Mouse (Mus musculus): ENCODE measurements around the gene Gskip.

The Gskip gene

DNA sequence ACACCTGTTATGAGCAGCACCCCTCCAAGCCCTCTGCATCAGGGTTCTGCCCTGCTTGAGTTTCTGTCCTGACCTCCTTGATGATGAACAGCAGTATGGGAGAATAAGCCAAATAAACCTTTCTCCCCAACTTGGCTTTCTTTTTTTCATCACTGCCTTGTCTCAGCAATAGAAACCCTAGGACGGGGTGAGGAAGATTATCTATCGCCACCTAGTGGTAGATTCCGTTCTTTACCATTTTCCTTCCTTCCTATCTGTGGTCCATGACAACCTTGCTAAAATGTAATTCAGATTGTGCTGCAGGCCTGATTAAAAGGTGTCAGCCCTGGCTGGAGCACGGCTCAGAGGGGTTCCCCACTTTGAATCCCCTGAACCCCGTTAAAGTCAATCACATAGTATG, 38.0 kb downstream of the Gskip start:
- no peak for DNase-seq

DNA sequence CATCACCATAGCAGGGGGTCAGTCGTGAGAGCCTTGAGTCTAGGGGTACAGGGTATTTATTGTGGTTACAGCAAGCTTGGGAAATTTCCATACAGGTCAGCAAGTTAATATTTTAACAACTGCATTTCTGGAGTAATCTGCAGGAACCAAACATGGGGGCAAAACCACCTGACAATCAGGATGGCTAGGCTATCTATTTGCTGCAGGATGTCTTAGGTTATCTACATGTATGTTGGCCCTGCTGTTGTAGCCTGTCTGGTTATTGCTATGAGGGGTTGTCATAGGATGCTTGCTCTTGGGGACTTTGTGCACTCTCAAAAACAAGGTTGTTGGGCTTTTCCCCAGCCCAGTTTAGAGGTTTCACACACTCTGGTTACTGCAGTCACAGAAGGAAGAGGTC, 40.0 kb downstream of the Gskip start:
- no peak for DNase-seq

DNA sequence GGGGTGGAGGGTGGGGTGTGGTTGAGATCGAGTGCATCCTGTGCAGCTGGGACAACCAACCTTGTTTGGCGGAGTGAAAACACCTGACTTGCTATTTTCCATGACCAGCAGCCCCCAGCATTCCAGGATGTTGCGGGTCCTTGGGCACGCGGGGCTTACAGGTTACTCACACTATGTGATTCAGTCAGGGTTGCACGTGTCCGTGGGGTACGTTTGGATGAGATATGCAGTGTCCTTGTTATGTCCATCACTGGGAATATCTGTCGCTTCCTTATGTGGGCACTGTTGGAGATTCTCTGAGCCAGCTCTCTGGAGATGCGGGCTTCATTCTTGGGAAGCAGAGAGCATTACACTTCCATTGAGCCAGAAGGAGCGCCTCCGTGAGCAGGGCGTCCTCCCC, 41.1 kb downstream of the Gskip start:
- no peak for DNase-seq

- DNase-seq = no peak
These were observed 42.6 kb downstream of the Gskip start for GRCm38 (mm10) chr12:105727268-105727667.

GRCm38 (mm10) chr12:105727964-105728363, 43.3 kb downstream of the Gskip start:
- no peak for DNase-seq

DNA sequence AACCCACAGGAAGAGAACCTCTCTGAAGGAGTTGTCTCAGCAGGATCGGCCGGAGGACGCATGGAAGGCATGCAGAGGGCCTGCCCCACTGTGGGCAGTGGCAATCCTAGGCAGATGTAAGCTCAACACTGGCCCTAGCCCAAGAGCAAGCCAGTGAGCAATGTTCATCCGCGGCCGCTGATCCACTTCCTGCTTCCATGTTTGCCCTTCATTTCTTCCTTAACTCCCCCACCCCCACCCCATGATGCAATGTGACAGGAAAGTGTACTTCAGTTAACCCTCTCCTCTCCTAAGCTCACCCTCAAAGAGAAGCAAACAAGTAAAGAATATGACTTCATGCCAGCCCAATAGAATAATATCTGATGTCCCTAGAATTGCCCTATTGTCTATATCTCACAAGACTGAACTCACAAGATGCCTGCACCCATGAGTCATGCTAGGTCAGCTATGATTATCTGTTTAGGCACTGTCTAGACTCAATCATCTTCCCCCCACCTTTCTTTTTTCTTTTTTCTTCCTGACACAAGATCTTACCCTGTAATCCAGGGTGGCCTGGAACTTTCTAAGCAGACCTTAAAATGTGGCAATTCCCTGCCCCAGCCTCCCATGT, 46.3 kb downstream of the Gskip start:
- no peak for DNase-seq

- DNase-seq = no peak
These were observed 48.9 kb downstream of the Gskip start for GRCm38 (mm10) chr12:105733370-105734159.

- no peak for DNase-seq
These were observed 50.7 kb downstream of the Gskip start for GRCm38 (mm10) chr12:105735226-105735888.

DNA sequence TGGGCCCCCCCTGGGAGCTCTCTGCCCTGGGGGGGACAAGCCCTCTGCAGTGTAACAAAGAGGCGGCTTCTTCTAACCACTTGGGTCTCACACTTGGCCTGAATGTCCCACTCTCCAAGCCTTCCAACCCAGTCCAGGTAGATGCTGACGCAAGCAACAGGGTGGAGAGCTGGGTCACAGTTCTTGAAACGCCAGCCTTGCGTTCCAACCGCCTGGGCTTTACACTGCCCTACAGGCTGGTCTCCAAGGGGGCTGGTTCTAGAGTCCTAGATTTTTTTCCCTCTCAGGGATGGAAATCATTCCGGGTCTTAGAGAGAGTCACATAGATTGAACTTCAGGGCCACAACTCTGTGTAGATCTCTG, 51.2 kb downstream of the Gskip start:
- DNase-seq = no peak

DNA sequence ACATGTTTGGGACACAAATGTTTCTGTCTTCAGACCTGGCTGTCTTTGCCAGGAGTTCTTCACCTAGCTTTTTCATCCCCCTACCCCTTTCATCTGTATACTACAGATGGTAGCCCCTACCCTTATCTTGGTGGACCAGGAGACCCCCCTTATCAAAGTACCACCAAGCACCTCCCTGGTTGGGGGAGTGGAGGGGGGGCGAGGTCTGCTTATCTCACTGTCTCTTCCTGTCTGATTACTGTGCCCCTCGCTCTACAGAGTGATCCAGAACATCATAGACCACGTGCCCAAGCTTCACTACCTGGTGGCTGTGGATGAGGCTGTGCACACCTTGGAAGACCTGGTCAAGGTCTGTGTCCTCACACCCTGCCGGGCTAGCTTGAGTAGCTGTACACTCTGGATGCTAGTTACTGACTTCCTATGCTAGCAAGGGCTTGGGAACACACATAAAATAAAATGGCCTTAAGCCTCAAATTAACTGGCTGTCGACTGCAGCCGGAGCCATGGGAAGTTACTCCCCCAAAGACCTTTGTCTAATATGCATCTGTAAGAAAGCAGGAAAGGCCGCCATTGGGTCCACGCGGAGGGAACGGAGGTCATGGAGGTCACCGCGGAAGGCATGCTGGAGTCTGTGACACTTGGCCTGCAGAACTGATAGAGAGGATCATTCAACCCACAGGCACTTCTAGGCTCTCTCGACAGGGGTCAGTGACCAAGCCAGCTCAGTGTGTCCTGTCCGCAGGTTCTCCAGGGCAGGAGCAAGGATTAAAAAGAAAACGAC, 53.9 kb downstream of the Gskip start:
- no peak for DNase-seq

GRCm38 (mm10) chr12:105739656-105740055, 55.0 kb downstream of the Gskip start:
- no peak for DNase-seq

DNA sequence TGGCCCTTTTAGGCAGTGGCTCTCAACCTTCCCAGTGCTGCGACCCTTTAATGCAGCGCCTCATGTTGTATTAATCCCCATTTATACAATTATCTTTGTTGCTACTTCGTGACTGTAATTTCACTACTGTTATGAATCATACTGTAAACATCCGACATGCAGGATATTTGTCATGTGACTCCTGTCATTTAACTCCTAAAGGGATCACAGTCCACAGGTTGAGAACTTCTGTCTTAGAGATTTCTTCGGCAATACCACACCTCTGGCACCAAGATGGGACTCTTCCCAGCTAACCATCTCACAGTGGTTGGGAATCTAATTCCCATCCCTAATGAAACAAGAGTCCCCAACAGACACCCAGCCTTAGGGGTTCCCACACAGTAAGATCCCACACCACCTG, 63.5 kb downstream of the Gskip start:
- DNase-seq = no peak

Data from cerebellum, adult 11 months (tissue).